Mouse (Mus musculus): Measurements from ENCODE around the gene Ampd3. TPM values are rescaled to one million over a fixed set of nuclear protein-coding genes. Genes with fewer than 3 reads are reported as not detected.
A peak's percentile ranks its signal among the peaks of the same experiment; 100 is the strongest.

Gene Ampd3
- polyA plus RNA-seq, 1 experiment, result 1.6 TPM

GRCm38 (mm10) chr7:110823076-110823475 is 55.1 kb downstream of the Ampd3 start:
- H3K9me3 ChIP-seq, result no peaks in the 10 kb centered on the region
- H3K4me1 ChIP-seq, result peaks cover 61% of the 10 kb centered on the region
- H3K36me3 ChIP-seq (replicated peaks; ENCODE audit: low read length), result peaks cover 94% of the 10 kb centered on the region
- no peaks in the 10 kb centered on the region for H3K27me3 ChIP-seq (replicated peaks)
- H3K4me3 ChIP-seq (replicated peaks), result peak overlapping the region; percentile 30
- no peak for TF ChIP-seq GATA1 (IDR thresholded peaks at IDR 0.05; ENCODE audit: borderline replicate concordance, low read length)
- no peak for TF ChIP-seq FLI1 (IDR thresholded peaks at IDR 0.05; ENCODE audit: low read length)

- H3K4me1 ChIP-seq, result peaks cover 56% of the 10 kb centered on the region
- H3K36me3 ChIP-seq (replicated peaks; ENCODE audit: low read length), result peaks cover 94% of the 10 kb centered on the region
- H3K27me3 ChIP-seq (replicated peaks), result no peaks in the 10 kb centered on the region
- H3K4me3 ChIP-seq (replicated peaks), result peak overlapping the region; percentile 80
- TF ChIP-seq FLI1 (IDR thresholded peaks at IDR 0.05; ENCODE audit: low read length) (no peak), GATA1 (IDR thresholded peaks at IDR 0.05; ENCODE audit: borderline replicate concordance, low read length) (no peak)
- H3K9me3 ChIP-seq, result no peaks in the 10 kb centered on the region
These were observed 55.6 kb downstream of the Ampd3 start for GRCm38 (mm10) chr7:110823593-110823992.

GRCm38 (mm10) chr7:110823995-110824953 is 56.3 kb downstream of the Ampd3 start:
- peaks cover 94% of the 10 kb centered on the region for H3K36me3 ChIP-seq (replicated peaks; ENCODE audit: low read length)

GRCm38 (mm10) chr7:110833024-110833423 is 65.0 kb downstream of the Ampd3 start:
- Histone ChIP-seq H3K27me3 (replicated peaks) (no peaks in the 10 kb centered on the region), H3K4me3 (replicated peaks) (peak overlapping the region; percentile 5), H3K36me3 (replicated peaks; ENCODE audit: low read length) (peaks cover 87% of the 10 kb centered on the region), H3K9me3 (no peaks in the 10 kb centered on the region), H3K4me1 (peaks cover 36% of the 10 kb centered on the region)
- TF ChIP-seq FLI1 (IDR thresholded peaks at IDR 0.05; ENCODE audit: low read length), result no peak
- no peak for TF ChIP-seq GATA1 (IDR thresholded peaks at IDR 0.05; ENCODE audit: borderline replicate concordance, low read length)

More at GRCm38 (mm10) chr7:110823995-110824953, 56.3 kb downstream of the Ampd3 start:
- Histone ChIP-seq H3K9me3 (no peaks in the 10 kb centered on the region), H3K4me3 (replicated peaks) (peak overlapping the region; percentile 76), H3K27me3 (replicated peaks) (no peaks in the 10 kb centered on the region), H3K4me1 (peaks cover 56% of the 10 kb centered on the region)
- TF ChIP-seq GATA1 (IDR thresholded peaks at IDR 0.05; ENCODE audit: borderline replicate concordance, low read length) (no peak), FLI1 (IDR thresholded peaks at IDR 0.05; ENCODE audit: low read length) (no peak)

- peaks cover 33% of the 10 kb centered on the region for H3K4me1 ChIP-seq
- TF ChIP-seq FLI1 (IDR thresholded peaks at IDR 0.05; ENCODE audit: low read length), result no peak
- TF ChIP-seq GATA1 (IDR thresholded peaks at IDR 0.05; ENCODE audit: borderline replicate concordance, low read length), result no peak
- no peaks in the 10 kb centered on the region for H3K27me3 ChIP-seq (replicated peaks)
- no peak overlapping the region for H3K4me3 ChIP-seq (replicated peaks)
- H3K36me3 ChIP-seq (replicated peaks; ENCODE audit: low read length), result peaks cover 77% of the 10 kb centered on the region
- no peaks in the 10 kb centered on the region for H3K9me3 ChIP-seq
These were observed 66.0 kb downstream of the Ampd3 start for GRCm38 (mm10) chr7:110834018-110834417.

GRCm38 (mm10) chr7:110834522-110834921 is 66.5 kb downstream of the Ampd3 start:
- H3K4me1 ChIP-seq, result peaks cover 35% of the 10 kb centered on the region
- no peaks in the 10 kb centered on the region for H3K9me3 ChIP-seq
- H3K27me3 ChIP-seq (replicated peaks), result no peaks in the 10 kb centered on the region
- H3K4me3 ChIP-seq (replicated peaks), result no peak overlapping the region
- peaks cover 72% of the 10 kb centered on the region for H3K36me3 ChIP-seq (replicated peaks; ENCODE audit: low read length)
- TF ChIP-seq FLI1 (IDR thresholded peaks at IDR 0.05; ENCODE audit: low read length) (no peak), GATA1 (IDR thresholded peaks at IDR 0.05; ENCODE audit: borderline replicate concordance, low read length) (no peak)

GRCm38 (mm10) chr7:110840332-110840731 is 72.3 kb downstream of the Ampd3 start:
- no peaks in the 10 kb centered on the region for H3K9me3 ChIP-seq
- no peaks in the 10 kb centered on the region for H3K27me3 ChIP-seq (replicated peaks)
- TF ChIP-seq FLI1 (IDR thresholded peaks at IDR 0.05; ENCODE audit: low read length) (no peak), GATA1 (IDR thresholded peaks at IDR 0.05; ENCODE audit: borderline replicate concordance, low read length) (no peak)
- H3K4me3 ChIP-seq (replicated peaks), result peak overlapping the region; percentile 51
- H3K4me1 ChIP-seq, result peaks cover 43% of the 10 kb centered on the region
- peaks cover 26% of the 10 kb centered on the region for H3K36me3 ChIP-seq (replicated peaks; ENCODE audit: low read length)

- peaks cover 2% of the 10 kb centered on the region for H3K36me3 ChIP-seq (replicated peaks; ENCODE audit: low read length)
- TF ChIP-seq FLI1 (IDR thresholded peaks at IDR 0.05; ENCODE audit: low read length) (no peak), GATA1 (IDR thresholded peaks at IDR 0.05; ENCODE audit: borderline replicate concordance, low read length) (no peak)
- peaks cover 3% of the 10 kb centered on the region; the same call in 1 of the 2 replicates for H3K9me3 ChIP-seq
- peak within 1 kb of the TSS; percentile 97 for H3K4me3 ChIP-seq (replicated peaks)
- H3K27me3 ChIP-seq (replicated peaks), result no peaks in the 10 kb centered on the region
- H3K4me1 ChIP-seq, result peaks cover 56% of the 10 kb centered on the region
These were observed 76.2 kb downstream of the Ampd3 start, which contains the start of gene Rnf141 for GRCm38 (mm10) chr7:110843916-110844874. Gene Rnf141 (minus strand): TSS chr7:110844457.

GRCm38 (mm10) chr7:110847321-110847720 is 79.3 kb downstream of the Ampd3 start:
- Histone ChIP-seq H3K9me3 (peaks cover 3% of the 10 kb centered on the region; the same call in 1 of the 2 replicates), H3K4me3 (replicated peaks) (no peak overlapping the region), H3K4me1 (peaks cover 32% of the 10 kb centered on the region), H3K36me3 (replicated peaks; ENCODE audit: low read length) (peaks cover 8% of the 10 kb centered on the region), H3K27me3 (replicated peaks) (no peaks in the 10 kb centered on the region)
- TF ChIP-seq GATA1 (IDR thresholded peaks at IDR 0.05; ENCODE audit: borderline replicate concordance, low read length) (no peak), FLI1 (IDR thresholded peaks at IDR 0.05; ENCODE audit: low read length) (no peak)
